Mouse (Mus musculus) CH12.LX (cell line): ENCODE data around the gene Gm49486. TPM values are rescaled to one million over a fixed set of nuclear protein-coding genes. Genes with fewer than 3 reads are reported as not detected.
A peak's percentile ranks its signal among the peaks of the same experiment; 100 is the strongest.

Experiments
- DNase-seq: peaks from one replicate; pipeline ENCODE4 v3.0.0-alpha.2; 2013; ENCODE audit errors: extremely low read depth
- H3K27ac ChIP-seq: 2 replicates; pipeline ENCODE4 v1.5.1; 2012; ENCODE audit warnings: low read depth, mild to moderate bottlenecking, control low read depth, moderate library complexity; ENCODE audit not compliant: insufficient read depth
- H3K27me3 ChIP-seq: replicated peaks from 2 replicates; pipeline ENCODE3; 2012; ENCODE audit warnings: inconsistent platforms
- H3K36me3 ChIP-seq, 2 experiments: replicated peaks in 1 of 2; 2 replicates each; pipeline versions ENCODE3 to v1.6.1; 2012; ENCODE audit warnings: inconsistent platforms in 1 of 2, low read length in 1 of 2, mild to moderate bottlenecking in 1 of 2, mixed read lengths in 1 of 2, moderate library complexity in 1 of 2; ENCODE audit not compliant: control insufficient read depth in 1 of 2, insufficient read depth in 1 of 2
- H3K4me1 ChIP-seq, 2 experiments: 2 replicates each; pipeline ENCODE4 v1.6.1; 2012; ENCODE audit warnings: inconsistent platforms in 1 of 2, moderate library complexity in 1 of 2; ENCODE audit not compliant: insufficient read depth in 2 of 2, control insufficient read depth in 1 of 2
- H3K4me2 ChIP-seq: 2 replicates; pipeline ENCODE4 v1.6.1; 2012; ENCODE audit warnings: low read depth, mild to moderate bottlenecking, control low read depth; ENCODE audit not compliant: poor library complexity, insufficient read depth, severe bottlenecking
- H3K4me3 ChIP-seq, 3 experiments: fragments of 150-350 bp in 1 of 3; sonication (generic) in 1 of 3; replicated peaks in 1 of 3; 2 replicates each; pipeline versions ENCODE3 to v1.5.1; 2011 to 2012; ENCODE audit warnings: low read depth in 2 of 3, low read length in 2 of 3, mild to moderate bottlenecking in 2 of 3, moderate library complexity in 2 of 3, control low read depth in 1 of 3, improper control_type of control experiment in 1 of 3, inconsistent platforms in 1 of 3, mixed read lengths in 1 of 3; ENCODE audit not compliant: poor library complexity in 1 of 3
- H3K79me2 ChIP-seq: replicated peaks from 2 replicates; pipeline ENCODE4 v1.6.1; 2012; ENCODE audit warnings: mild to moderate bottlenecking, moderate library complexity; ENCODE audit not compliant: control insufficient read depth, poor library complexity, insufficient read depth, severe bottlenecking; ENCODE audit errors: extremely low read depth
- H3K9ac ChIP-seq: 2 replicates; pipeline ENCODE4 v1.6.1; 2012; ENCODE audit warnings: low read depth, mild to moderate bottlenecking, control low read depth, moderate library complexity; ENCODE audit not compliant: insufficient read depth
- H3K9me3 ChIP-seq: replicated peaks from 2 replicates; pipeline ENCODE3; 2012; ENCODE audit warnings: low read length, inconsistent platforms, mixed read lengths
- CHD1 ChIP-seq: IDR thresholded peaks from 2 replicates; pipeline ENCODE4 v1.6.1; 2012; ENCODE audit warnings: low read depth, low read length, improper control_type of control experiment, inconsistent platforms
- CHD2 ChIP-seq: IDR thresholded peaks from 2 replicates; pipeline ENCODE4 v1.6.1; 2011; ENCODE audit warnings: low read length, improper control_type of control experiment
- EP300 ChIP-seq: IDR thresholded peaks from 2 replicates; pipeline ENCODE4 v1.6.1; 2011; ENCODE audit warnings: low read length, improper control_type of control experiment
- HCFC1 ChIP-seq: IDR thresholded peaks from 2 replicates; pipeline ENCODE4 v1.6.1; 2012; ENCODE audit warnings: low read depth, mild to moderate bottlenecking, inconsistent platforms, low read length, improper control_type of control experiment
- IRF4 ChIP-seq: IDR thresholded peaks from 2 replicates; pipeline ENCODE4 v1.6.1; 2014; ENCODE audit warnings: low read depth, mild to moderate bottlenecking, inconsistent platforms, low read length, improper control_type of control experiment
- MAX ChIP-seq: IDR thresholded peaks from 2 replicates; pipeline ENCODE4 v1.6.1; 2011; ENCODE audit warnings: low read length, improper control_type of control experiment
- MAZ ChIP-seq: IDR thresholded peaks from 2 replicates; pipeline ENCODE4 v1.6.1; 2012; ENCODE audit warnings: low read depth, mild to moderate bottlenecking, inconsistent platforms, low read length, improper control_type of control experiment, moderate library complexity
- MXI1 ChIP-seq: IDR thresholded peaks from 2 replicates; pipeline ENCODE4 v1.6.1; 2011; ENCODE audit warnings: mild to moderate bottlenecking, low read depth, low read length, improper control_type of control experiment
- MYC ChIP-seq: IDR thresholded peaks from 2 replicates; pipeline ENCODE4 v1.6.1; 2011; ENCODE audit warnings: low read depth, mild to moderate bottlenecking, improper control_type of control experiment, low read length
- NRF1 ChIP-seq: IDR thresholded peaks from 2 replicates; pipeline ENCODE4 v1.6.1; 2014; ENCODE audit warnings: low read depth, mild to moderate bottlenecking, inconsistent platforms, low read length, improper control_type of control experiment, moderate library complexity
- PAX5 ChIP-seq: IDR thresholded peaks from 2 replicates; pipeline ENCODE4 v1.6.1; 2012; ENCODE audit warnings: low read length, inconsistent platforms, mixed read lengths
- POLR2A ChIP-seq: IDR thresholded peaks from 2 replicates; pipeline ENCODE4 v1.6.1; 2011; ENCODE audit warnings: low read depth, mild to moderate bottlenecking, improper control_type of control experiment, low read length
- POLR2AphosphoS2 ChIP-seq: IDR thresholded peaks from 2 replicates; pipeline ENCODE4 v1.6.1; 2011; ENCODE audit warnings: low read depth, low read length, improper control_type of control experiment
- RAD21 ChIP-seq: IDR thresholded peaks from 2 replicates; pipeline ENCODE4 v1.6.1; 2011; ENCODE audit warnings: low read depth, mild to moderate bottlenecking, low read length, improper control_type of control experiment, moderate library complexity
- TCF12 ChIP-seq: IDR thresholded peaks from 2 replicates; pipeline ENCODE4 v1.6.1; 2014; ENCODE audit warnings: low read depth, mild to moderate bottlenecking, inconsistent platforms, low read length, improper control_type of control experiment
- ZC3H11A ChIP-seq: IDR thresholded peaks from 2 replicates; pipeline ENCODE4 v1.6.1; 2012; ENCODE audit warnings: low read depth, mild to moderate bottlenecking, inconsistent platforms, low read length, improper control_type of control experiment
- ZKSCAN1 ChIP-seq: IDR thresholded peaks from 2 replicates; pipeline ENCODE4 v1.6.1; 2012; ENCODE audit warnings: low read depth, inconsistent platforms, low read length, improper control_type of control experiment, borderline replicate concordance
- dilution Hi-C: fragments of 300-500 bp; cut with MboI; formaldehyde crosslinking; loops from 2 replicates; pipeline ENCODE4 v1.14.3; 2020; ENCODE audit warnings: low sequenced_read_pairs; ENCODE audit not compliant: extremely low pct_unique_long_range_greater_than_20kb, extremely low pct_ligation_motif_present
- in situ Hi-C: fragments of 300-500 bp; cut with MboI; formaldehyde crosslinking; loops from 3 replicates; pipeline ENCODE4 v1.14.3; 2019; ENCODE audit warnings: low sequenced_read_pairs, low pct_ligation_motif_present, low pct_unique_long_range_greater_than_20kb, mixed read lengths
- polyA plus RNA-seq: library from polyadenylated mRNA; unstranded; fragments of >175 nt; gene quantifications from 2 replicates; pipeline ENCODE4 v1.2.1, GENCODE M21; 2012; ENCODE audit warnings: low read depth; ENCODE audit not compliant: insufficient read length
- total RNA-seq, 2 experiments: library from RNA; depleted of rRNA; stranded (reverse); fragments of 300-350 nt in 1 of 2; fragments of >200 nt in 1 of 2; gene quantifications; 2 replicates each; pipeline ENCODE4 v1.2.3; 2012 to 2014

Gene Gm49486
- total and polyA plus RNA-seq, 3 experiments: 0.21 to 0.77 (median 0.59) TPM

DNA sequence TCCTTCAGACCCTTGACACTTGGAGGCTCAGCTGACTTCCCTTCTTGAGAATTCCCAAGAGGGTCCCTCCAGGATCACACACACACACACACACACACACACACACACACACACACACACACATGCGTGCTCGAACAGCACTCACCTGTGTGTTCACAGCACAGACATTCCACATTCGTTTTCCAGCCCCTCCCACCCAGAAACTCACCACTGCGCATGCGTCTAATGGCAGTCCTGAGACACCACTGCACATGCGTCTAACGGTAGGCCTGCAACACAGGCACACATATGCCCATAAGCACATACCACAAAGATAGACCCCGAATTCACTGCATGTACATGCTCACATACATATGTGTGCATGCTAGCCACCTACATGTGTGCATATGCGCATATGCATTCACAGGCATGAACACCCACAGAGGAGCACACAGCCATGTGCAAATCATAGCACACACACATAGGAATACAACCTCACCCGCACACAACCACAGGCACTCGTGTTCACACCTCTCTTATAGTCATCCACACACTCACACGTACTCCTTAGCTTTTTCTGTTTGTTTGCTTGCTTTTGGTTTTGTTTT, 29.7 kb upstream of the Gm49486 start:
- dilution Hi-C loops: no loop called here
- H3K9ac ChIP-seq: 0 out of 2 replicates have a peak overlapping the region, but pooled peaks have one; percentile 4

DNA sequence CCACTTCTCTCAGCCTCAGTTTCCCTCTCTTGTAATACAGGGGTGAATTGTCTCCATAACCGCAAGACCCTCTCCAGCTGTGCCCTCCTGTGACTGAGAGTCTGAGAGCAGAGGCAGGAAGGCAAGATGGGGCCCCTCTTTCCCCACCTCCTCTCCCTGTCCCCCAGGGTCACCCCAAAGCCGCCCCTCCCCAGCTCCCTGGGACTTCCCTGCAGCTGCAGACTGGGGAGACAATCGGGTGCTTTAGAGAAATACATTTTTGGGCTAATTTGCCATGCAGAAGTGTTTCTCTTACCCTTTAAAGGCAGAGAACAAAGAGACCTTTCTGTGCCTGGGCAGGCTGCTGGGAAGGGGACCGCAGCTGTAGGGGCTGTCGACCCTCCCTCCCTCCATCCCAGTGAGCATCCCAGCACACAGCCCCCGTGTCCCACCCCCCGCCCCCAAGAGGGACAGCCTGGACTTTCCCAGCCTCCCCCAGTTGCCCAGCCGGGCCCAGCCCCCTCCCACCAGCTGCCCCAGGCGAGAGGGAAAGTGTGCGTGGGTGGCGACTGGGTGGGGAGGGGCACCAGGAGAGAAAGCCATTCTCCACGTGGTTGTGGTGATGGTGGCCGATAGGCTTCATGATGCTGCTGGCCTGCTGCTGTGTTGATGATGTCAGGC, 27.6 kb upstream of the Gm49486 start:
- H3K4me3 ChIP-seq: no peak overlapping the region
- in situ Hi-C loops: no loop called here
- peak overlapping the region; percentile 4; the same call in 1 of the 2 replicates for H3K4me2 ChIP-seq
- H3K9me3 ChIP-seq: no peaks in the 10 kb centered on the region
- dilution Hi-C loops: no loop called here
- H3K27ac ChIP-seq: no peak overlapping the region
- no peaks in the 10 kb centered on the region for H3K79me2 ChIP-seq
- TF ChIP-seq HCFC1 (no peak), RAD21 (no peak), ZC3H11A (no peak), CHD2 (no peak), MAX (peak; percentile 38; the same call in 1 of the 2 replicates)
- H3K9ac ChIP-seq: no peak overlapping the region
- H3K4me1 ChIP-seq: peaks cover 21 to 24% of the 10 kb centered on the region in 2 experiments
- peaks cover 10% of the 10 kb centered on the region for H3K27me3 ChIP-seq
- DNase-seq: peak; percentile 21
- H3K36me3 ChIP-seq: no peaks in the 10 kb centered on the region

More for the DNA sequence above, 29.7 kb upstream of the Gm49486 start:
- DNase-seq: peak; percentile 24
- Histone ChIP-seq H3K4me2 (peak overlapping the region; percentile 42; the same call in 1 of the 2 replicates), H3K36me3 (no peaks in the 10 kb centered on the region), H3K27ac (no peak overlapping the region), H3K4me1 (peaks cover 21 to 24% of the 10 kb centered on the region in 2 experiments), H3K79me2 (no peaks in the 10 kb centered on the region), H3K27me3 (peaks cover 23% of the 10 kb centered on the region), H3K4me3 (peak overlapping the region; percentile 30 to 58 (median 41)), H3K9me3 (no peaks in the 10 kb centered on the region)
- TF ChIP-seq POLR2AphosphoS2 (no peak), HCFC1 (no peak), MAZ (no peak), NRF1 (peak; percentile 90), MXI1 (no peak), MYC (no peak), TCF12 (no peak), POLR2A (peak; percentile 39; the same call in 1 of the 2 replicates)
- in situ Hi-C loops: no loop called here

DNA sequence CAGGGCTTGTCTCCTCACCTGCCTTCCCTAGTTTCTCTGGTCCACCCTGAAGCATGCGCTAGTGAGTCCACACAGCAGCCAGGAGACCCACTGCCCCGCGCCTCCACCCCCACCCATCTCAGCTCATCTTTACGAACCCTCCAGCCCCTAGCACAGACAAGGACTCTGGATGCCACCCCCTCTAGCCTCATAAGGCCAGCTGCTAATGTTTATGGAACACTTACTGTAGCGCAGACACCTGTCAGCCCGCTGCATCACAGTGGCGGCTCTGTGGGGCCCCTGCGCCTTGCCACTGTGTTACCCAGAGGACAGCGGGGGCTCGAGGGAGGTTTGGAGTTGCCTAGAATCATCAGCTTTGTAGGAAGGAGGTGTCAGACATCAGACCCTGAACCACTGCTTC, 26.6 kb upstream of the Gm49486 start:
- DNase-seq: no peak
- H3K4me1 ChIP-seq: peaks cover 21 to 24% of the 10 kb centered on the region in 2 experiments
- no peak overlapping the region for H3K4me2 ChIP-seq
- no peak overlapping the region for H3K27ac ChIP-seq
- peaks cover 9% of the 10 kb centered on the region for H3K27me3 ChIP-seq
- no peak overlapping the region for H3K4me3 ChIP-seq
- TF ChIP-seq ZC3H11A (no peak), EP300 (no peak), IRF4 (no peak), ZKSCAN1 (no peak), CHD1 (no peak), NRF1 (no peak), PAX5 (no peak), MAX (no peak)
- TF ChIP-seq, all 38 proteins: peak for 0
- no peaks in the 10 kb centered on the region for H3K9me3 ChIP-seq
- H3K79me2 ChIP-seq: no peaks in the 10 kb centered on the region
- H3K36me3 ChIP-seq: no peaks in the 10 kb centered on the region
- in situ Hi-C loops (no loop called here), dilution Hi-C loops (no loop called here)
- H3K9ac ChIP-seq: no peak overlapping the region
